Mouse (Mus musculus): ENCODE results near the gene Lsm4. TPM values are rescaled to one million over a fixed set of nuclear protein-coding genes. Genes with fewer than 3 reads are reported as not detected.

The Lsm4 gene
- total RNA-seq, 2 experiments from 2014 or later: 66.2 to 67.4 TPM

DNA sequence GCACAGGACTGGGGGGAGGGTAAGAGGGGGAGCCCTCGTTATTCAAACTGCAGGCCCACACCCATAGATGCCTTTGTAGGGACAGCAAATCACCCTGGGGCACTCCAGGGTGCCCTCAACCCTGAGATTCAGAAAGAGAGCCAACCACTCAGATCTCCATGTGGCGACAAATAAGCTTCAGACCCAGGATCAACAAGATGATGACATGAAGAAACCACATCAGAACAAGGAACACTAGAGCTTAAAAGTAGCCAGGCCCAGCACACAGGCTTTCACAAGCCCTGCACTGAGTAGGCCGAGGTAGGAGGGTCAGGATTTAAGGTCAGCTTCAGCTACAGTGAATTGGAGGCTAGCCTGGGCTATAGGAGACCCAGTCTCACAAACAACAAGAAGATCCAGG lies 24.1 kb upstream of the Lsm4 start:
- no peak for DNase-seq (ENCODE audit: extremely low spot score in 1 of 2, low spot score in 1 of 2)

DNA sequence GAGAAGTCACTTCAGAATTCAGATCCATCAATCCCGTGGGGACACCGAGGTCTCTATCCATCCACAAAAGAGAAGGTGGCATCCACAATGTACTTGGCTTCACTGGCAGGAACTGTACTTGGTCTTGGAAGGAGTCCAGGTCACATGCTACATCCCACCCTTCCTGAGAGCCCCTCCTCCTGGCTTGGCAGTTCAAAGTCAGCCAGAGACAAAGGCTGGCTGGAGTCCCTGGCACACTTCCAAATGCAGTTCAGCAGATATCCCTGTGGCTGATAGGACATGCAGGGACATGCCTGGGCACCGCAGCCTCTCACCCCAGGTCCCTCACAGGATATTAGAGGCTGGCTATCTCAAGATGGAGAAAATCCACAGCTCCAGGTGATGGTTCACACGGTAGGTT lies 23.7 kb upstream of the Lsm4 start:
- no peak for DNase-seq (ENCODE audit: extremely low spot score in 1 of 2, low spot score in 1 of 2)

DNA sequence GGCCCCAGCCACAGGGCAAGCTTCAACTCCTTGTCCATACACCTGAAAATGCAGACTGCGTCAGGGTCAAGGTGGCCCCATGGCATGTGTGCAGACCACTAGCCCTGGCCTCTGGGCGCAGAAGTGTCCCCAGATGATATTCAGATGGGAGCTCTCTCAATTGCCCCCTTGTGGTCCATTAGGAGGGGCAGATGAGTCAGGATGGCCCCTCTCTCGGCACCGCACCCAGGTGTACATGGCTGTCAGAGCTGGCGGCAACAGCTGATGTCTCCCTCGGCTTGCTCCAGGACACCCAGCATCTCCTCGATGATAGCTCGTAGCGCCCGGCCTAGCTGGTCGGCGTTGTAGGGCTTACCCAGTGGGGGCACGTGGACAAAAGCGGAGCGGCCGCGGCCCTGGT lies 22.7 kb upstream of the Lsm4 start:
- DNase-seq (ENCODE audit: extremely low spot score in 1 of 2, low spot score in 1 of 2): no peak

DNA sequence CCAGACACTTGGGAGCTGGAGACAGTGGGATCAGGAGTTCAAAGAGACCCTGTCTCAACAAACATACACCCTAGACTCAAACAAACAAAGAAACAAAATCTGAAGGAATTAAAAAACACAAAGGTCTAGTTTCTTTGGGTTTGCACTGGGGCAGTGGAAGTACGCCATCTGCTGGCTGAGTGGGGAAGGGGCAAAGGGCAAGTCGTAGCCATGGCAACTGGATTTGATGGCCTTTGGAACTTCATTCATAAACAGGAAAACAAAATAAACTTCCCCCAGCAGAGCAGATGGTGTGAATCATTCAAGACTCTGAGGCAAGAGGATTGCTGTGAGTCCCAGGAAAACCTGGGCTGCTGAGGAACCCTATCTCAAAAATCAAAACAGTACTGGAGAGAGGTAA lies 19.8 kb upstream of the Lsm4 start:
- DNase-seq (ENCODE audit: extremely low spot score in 1 of 2, low spot score in 1 of 2): peak in 1 of 2 experiments; percentile 58

DNA sequence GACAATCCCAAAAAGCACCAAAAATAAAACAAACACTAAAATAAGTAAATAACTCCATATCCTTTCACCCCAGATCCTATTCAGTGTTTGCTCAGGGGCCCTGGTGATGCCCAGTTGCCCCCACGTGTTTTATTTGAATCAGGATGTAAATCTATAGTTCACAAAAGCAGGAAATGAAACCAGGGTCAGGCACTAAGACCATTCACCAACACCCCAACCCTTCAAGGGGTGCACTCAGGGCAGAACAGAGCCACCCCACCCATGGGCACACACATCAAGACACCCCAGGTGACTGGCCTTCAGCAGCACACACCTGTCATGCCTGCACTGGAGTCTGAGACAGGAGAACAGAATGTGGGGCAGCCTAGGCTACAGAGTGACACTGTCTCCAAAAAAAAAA lies 18.9 kb upstream of the Lsm4 start:
- DNase-seq (ENCODE audit: extremely low spot score in 1 of 2, low spot score in 1 of 2): no peak

DNA sequence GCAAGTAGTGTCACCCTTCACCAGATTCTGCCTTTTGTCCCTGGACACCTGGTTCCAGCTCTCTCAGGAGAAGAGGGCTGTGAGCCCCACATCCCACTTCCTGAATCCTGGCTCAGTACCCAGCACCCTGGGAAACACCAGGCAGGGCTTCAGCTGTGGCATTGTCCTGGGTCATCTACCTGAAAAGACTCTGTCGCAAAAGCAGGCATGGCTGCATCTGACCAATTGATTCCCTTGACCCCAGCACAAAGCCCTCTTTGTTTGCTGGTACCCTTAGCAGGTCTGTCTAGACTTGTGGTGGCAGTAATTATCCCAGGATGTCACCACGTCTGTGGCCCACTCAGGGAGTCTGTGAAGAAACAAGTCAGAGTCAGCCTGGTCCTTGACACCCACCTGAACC lies 17.6 kb upstream of the Lsm4 start:
- no peak for DNase-seq (ENCODE audit: extremely low spot score in 1 of 2, low spot score in 1 of 2)

DNA sequence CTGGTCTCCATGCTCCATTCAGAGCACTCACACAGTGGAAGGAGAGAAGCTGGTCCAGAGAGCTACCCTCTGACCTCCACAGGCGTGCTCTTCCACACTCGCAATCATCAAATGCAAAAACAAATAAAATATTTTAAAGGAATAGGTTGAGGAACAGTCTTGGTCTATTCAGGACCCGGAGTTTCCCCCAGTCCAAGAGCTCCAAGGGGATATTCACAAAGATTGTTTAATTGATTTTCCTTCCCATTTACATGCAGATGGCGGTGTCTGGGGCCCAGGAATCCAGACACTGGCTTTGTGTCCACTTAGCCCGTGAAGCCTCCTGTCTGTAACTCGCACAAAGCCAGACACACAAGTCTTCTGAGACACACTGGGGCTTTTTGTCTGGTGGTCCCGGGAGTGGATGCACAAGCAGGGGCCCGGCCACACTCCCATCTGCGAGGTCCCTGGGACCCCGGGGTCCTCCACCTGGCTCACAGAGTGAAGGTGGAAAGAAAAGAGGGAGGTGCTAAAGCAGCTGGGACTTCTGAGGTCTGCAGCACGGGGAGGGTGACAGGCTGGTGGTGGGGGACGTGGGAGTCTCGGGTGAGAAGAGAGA lies 16.8 kb upstream of the Lsm4 start:
- DNase-seq (ENCODE audit: extremely low spot score in 1 of 2, low spot score in 1 of 2): no peak

DNA sequence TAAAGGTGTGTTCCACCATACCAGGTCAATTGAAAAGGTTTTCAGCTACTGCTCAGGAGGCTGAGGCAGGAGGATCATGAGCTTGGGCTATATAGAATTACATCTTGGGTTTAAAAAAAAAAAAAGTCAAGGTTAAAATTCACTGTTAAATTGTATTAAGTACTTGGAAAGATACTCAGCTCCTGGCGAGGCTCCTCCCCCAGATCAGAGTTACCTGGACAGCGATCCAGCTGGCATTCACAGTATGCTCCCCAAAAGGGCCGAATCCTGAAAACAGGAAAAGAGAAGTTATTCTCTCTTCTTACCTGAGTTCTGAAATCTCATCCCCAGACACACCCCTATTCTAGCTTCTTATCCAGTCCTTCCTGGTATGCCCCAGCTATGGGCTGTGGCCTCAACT lies 15.8 kb upstream of the Lsm4 start:
- no peak for DNase-seq (ENCODE audit: extremely low spot score in 1 of 2, low spot score in 1 of 2)

DNA sequence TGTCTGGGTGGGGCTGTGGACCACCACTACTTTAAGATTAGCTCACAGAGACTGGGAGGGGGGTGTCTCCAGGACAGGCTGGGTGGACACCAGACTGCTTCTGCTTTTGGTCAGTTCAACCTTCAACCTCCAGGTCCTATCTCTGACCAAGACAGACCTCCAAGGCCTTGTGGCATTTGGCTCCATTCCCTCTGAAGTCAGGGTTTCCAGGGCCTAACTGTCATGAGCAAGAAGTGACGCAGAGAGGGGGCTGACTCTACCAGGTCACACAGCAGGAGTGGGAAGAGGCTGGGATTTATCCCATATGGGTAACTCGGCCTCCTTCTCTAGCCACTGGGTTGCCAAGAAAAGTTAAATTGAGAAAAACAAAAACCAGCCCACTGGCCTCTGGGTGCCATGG lies 15.3 kb upstream of the Lsm4 start:
- DNase-seq (ENCODE audit: extremely low spot score in 1 of 2, low spot score in 1 of 2): no peak

DNA sequence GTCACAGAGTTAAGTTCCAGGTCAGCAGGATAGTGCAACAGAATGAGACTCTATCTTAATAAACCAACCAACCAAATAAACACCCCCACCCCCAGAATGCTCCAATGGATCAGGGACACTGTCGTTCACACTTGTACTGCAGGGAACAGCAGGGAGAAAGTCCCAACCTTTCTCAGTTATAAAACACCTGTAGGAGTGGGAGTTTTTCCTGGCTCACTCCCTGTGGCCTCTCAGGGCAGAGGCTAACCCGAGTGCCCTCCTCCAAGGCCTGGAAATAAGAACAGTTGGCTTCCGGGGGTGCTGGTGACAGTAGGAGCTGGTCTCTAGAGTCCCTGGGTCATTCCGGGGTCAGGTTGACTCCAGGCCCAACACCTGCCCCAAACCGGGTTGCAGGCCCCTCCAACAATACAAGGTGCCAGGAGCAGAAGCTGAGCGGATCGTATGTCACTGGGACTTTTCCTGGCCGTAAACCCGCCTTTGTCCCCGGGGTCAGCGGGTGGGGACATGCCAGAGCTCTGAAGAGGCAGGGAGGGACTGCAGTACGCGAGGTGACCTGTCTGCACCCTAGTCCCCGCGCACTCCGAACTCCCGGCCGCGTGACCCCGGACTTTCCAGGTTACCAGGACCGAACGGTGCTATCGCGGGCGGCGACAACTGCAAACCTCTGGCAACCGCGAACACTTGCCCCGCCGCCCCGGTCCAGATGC lies 14.0 kb upstream of the Lsm4 start:
- no peak for DNase-seq (ENCODE audit: extremely low spot score in 1 of 2, low spot score in 1 of 2)

DNA sequence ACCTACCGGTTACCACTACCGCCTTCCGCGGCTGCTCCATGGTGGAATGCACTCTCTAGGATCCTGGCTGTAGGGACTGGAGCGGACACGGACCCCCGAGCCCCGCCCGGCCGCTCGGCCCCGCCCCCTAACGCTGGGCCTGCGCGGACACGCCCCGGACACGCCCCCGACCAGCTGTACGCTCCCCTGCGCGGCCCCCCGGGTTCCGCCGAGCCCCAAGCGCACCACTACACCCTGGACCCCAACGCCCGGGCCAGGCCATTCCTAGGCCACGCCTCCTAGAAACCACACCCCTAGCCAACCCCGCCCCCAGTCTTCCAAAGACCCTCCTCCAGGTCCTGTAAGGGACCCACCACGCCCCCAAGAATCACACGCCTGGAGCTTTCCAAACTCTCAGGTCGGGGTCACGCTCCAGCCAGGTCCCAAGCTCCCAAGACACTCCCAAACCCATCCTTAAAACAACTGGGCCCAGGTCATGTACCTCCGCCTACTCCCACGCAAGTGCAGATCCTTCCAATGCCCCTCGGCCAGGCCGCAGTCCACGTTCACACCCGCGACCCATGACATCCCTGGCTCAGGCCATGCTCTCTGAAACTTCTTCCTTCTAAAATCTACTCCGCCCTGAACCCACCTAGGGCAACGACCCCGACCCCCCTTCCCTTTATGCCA lies 13.3 kb upstream of the Lsm4 start:
- peak; percentile 63 to 69 for DNase-seq (ENCODE audit: extremely low spot score in 1 of 2, low spot score in 1 of 2)

DNA sequence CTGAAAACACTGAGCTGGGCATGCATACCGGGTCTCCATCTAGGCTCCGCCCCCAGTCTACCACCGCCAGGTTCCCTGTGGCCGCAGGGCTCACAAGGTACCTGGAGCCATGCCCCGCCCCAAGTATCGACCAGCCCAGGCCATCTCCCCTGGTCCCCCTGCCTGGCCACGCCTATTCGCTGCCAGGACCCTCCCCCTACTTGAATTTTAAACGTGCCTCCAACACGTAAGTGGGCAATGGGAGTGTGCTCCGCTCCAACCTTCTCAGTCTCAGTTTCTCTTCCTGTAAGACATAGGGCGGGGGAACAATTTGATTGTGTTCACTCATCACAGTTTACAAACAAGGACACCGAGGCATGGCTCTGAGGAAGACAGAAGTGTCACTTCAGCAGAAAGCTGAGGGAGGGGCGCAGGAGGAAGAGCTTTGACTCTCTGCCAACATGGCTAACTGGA lies 12.7 kb upstream of the Lsm4 start, which contains the start of gene Pgpep1:
Gene Pgpep1, minus strand, starts transcription at position 116 of the 453 bp plus-strand sequence.
- no peak for DNase-seq (ENCODE audit: extremely low spot score in 1 of 2, low spot score in 1 of 2)

DNA sequence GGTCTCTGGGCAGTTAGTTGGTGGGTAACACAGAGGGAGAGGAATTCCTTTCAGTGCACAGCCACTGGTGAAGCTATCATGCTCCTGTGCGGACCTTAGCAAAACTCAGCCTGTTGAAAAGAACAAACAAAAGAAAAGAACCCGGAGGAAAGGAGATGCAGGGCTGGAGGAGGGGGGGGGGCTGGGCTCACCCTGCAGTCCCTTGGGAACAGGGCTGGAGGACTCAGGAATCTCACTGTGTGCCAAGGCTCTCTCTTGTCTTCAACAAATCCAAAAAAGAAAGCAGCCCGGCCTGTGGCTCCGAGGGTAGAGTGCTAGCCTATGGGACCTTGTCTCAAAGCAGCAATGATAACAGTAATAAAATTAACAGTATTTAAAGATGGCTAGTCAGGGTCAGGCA lies 9.4 kb upstream of the Lsm4 start:
- no peak for DNase-seq (ENCODE audit: extremely low spot score in 1 of 2, low spot score in 1 of 2)

DNA sequence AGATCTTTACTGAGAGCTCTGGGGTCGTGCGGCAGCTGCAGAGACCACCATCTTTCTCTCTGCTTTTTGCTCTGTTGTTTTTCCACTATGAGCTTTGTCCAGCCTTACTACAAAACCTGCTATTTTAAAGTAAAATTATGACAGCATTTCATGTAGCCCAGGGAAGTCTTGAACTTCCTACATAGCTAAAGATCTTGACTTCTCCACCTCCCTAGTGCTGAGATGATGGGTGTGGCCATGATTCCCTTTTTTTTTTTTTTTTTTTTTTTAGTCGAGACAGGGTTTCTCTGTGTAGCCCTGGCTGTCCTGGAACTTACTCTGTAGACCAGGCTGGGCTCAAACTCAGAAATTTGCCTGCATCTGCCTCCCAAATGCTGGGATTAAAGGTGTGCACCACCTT lies 8.4 kb upstream of the Lsm4 start:
- no peak for DNase-seq (ENCODE audit: extremely low spot score in 1 of 2, low spot score in 1 of 2)

DNA sequence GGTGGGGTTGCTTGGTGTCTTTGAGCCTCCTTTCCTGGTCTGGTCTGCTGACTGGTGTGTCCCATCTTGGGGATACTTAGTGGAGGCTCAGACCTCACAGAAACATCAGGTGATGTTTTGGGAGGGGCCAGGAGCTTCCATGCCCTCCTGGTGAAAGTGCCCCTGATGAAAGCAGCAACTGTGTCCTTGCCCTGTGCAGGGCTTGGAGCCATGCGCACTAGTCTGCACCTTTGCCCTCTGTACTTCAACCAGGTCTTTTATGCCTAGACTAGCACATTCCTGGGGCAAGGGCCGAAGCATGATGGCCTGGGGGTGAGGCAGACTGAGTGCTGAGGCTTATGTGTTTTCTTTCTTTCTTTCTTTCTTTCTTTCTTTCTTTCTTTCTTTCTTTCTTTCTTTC lies 7.4 kb upstream of the Lsm4 start:
- DNase-seq (ENCODE audit: extremely low spot score in 1 of 2, low spot score in 1 of 2): no peak

DNA sequence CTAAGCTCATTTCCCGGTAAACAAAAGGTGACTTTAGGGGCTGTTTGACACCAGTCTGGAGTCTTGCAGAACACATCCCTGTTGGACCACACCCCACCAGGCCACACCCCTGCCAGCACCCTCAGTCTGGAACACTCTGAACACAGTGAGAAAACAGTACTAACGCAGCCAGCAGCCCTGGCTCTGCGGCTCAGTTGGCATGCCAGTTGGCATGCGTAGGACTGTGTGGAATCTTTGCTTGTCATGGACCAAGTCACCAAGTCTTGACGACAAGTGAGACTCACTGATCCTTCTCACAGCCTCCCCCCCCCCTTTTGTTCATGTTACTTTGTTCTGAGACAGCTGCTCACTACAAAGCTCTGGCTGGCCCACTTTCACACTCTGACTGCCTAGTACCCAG lies 6.0 kb upstream of the Lsm4 start:
- peak in 1 of 2 experiments; percentile 43 for DNase-seq (ENCODE audit: extremely low spot score in 1 of 2, low spot score in 1 of 2)

DNA sequence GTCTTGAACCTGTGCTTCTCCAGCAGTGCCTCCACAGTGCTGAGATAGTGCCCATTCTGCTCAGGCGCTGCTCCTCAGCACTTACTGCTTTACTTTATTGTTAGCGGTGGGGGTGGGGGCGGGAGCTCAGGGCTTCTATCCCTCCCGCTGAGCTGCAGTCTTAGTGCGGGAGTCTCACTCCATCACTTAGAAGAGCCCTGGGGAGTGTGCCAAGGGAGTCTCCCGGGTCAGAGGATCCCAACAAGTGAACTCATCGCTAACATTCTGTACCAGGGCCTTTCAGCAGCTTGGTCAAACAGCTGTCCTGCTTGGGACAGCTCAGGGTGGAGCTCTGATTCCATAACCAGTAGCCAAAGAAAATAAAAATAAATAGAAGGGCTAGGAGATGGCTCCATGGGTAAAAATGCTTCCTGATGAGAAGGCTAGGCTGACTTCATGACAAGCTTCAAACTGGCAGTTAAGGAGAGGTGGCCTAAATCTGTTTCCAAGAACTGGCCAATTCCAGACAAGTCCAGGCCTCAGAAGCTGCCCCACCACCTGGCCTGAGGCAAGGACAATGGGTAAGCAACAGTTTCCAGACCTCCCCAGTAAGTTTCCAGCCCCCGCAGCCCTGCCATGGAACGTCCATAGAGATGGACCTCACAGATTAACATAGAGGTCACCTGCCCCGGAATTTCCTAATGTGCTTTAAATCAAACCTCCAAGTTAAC lies 1.3 kb upstream of the Lsm4 start:
- DNase-seq (ENCODE audit: extremely low spot score in 1 of 2, low spot score in 1 of 2): no peak

DNA sequence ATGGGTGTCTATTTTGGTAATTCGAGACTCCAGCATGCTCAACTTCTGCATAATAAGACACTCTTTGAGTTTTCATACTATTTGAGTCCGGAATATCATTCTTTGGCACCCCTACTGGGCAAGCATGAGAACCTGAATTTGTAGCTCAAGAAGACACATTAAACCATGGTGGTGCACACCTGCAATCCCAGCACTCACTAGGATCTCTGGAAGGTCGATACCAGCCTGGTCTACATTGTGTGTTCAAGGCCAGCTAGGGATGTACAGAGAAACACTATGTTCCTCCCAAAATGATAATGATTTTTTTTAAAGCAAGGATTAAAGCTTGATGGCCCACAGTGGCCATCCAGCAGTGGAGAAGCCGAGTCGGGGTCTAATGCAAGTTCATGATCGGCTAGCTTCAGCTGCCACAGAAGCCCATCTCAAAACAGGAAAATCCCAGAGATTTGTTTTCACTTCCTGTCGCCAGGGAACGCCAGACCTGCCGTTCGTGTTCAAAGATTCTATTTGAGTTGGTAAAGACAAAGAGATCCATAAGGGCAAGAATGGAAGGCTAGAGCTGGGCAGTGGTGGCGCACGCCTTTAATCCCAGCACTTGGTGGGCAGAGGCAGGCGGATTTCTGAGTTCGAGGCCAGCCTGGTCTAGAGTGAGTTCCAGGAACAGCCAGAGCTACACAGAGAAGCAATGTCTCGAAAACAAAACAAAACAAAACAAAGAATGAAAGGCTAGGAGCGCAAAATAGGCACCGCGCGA lies 546 bp upstream of the Lsm4 start:
- DNase-seq (ENCODE audit: extremely low spot score in 1 of 2, low spot score in 1 of 2): peak in 1 of 2 experiments; percentile 25

DNA sequence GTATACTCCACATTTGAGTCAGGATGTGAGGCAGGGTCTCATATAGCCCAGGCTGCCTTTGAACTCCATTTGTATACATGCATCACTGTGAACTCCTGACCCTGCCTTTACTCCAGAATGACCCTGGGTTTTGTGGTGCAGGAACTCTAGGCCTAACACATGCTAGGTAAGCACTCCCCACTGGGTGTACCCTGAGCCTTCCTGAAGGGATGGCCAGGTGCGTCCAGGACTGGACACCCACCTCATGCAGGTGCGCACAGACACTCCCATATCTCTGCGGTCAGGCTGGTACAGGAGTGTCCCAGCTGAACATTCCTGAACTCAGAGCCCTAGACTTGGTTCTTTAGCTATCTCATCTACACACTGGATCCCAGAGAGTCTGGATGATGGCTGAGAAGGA lies 1.1 kb downstream of the Lsm4 start:
- DNase-seq (ENCODE audit: extremely low spot score in 1 of 2, low spot score in 1 of 2): no peak

DNA sequence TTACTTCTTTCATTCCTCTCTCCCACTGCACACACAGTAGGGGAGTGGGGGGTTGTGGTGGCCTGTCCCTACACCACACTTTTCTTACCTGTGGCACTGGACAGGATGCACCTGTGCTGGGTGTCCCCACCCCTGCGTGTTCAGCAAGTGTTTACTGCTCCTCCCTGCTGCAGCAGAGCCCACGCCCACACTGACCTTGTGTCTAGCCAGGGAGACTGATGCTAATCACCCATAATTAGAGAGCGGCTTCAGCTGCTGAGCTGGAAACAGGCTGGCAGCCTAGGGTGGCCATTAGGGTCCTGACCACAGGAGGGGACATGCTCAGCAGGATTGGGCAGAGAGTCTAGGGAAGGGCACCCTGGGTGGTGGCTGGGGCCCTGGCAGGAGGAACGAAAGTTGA lies 1.7 kb downstream of the Lsm4 start:
- DNase-seq (ENCODE audit: extremely low spot score in 1 of 2, low spot score in 1 of 2): no peak

Data from layer of hippocampus, postnatal 25 days (tissue).